Mouse (Mus musculus) T-cell, adult 66 days (primary cell): ENCODE data around the gene Arid2. TPM values are rescaled to one million over a fixed set of nuclear protein-coding genes. Genes with fewer than 3 reads are reported as not detected.

Experiments used
- total RNA-seq, 2 experiments: library from RNA; stranded (reverse); gene quantifications; 3 replicates in 1 of 2; 4 replicates in 1 of 2; pipeline ENCODE4 v1.2.4; 2023

Gene Arid2
- total RNA-seq: 10 to 100 TPM; 77.7 to 79.8 TPM

GRCm38 (mm10) chr15:96287369-96287975 is at the start of gene Arid2:
Arid2 (plus strand) TSS chr15:96287518.

Other genes with a start within 250 kb of the Arid2 start
- gene Scaf11, start 173.3 kb downstream of the Arid2 start, total RNA-seq: 100 to 1,000 TPM; 104 to 107 TPM